Mouse (Mus musculus) urinary bladder, postnatal 36 days (tissue): Measurements from ENCODE around the gene Fam129b.
A peak's percentile ranks its signal among the peaks of the same experiment; 100 is the strongest.

Experiments
- DNase-seq, 2 experiments: peaks; one replicate each; pipeline ENCODE4 v3.0.0; 2022; ENCODE audit warnings: low spot score in 2 of 2, mixed read lengths in 1 of 2

Fam129b gene

DNA sequence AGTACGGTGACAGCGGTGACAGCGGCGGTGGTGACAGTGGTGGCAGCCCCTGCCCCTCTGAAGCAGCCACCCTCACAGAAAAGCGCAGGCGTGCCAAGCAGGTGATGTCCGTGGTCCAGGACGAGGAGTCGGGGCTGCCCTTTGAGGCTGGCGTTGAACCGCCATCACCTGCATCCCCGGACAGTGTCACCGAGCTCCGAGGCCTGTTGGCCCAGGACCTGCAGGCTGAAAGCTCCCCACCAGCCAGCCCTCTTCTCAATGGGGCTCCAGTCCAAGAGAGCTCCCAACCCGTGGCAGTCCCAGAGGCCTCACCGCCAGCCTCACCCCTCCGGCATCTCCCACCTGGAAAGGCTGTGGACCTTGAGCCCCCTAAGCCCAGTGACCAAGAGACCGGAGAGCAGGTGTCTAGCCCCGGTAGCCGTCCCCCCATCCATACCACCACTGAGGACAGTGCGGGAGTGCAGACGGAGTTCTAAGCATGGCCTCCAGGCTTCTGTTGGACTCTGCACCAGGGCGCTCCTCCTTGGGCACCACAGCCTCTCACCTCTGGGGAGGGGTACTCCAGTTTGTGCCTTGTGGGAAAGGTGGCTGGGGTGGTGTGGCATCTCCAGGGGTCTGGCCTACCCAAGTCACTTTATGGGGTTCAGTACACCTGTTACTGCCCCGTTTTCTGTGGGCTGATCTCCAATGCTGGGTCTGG, 47.8 kb downstream of the Fam129b start:
- no peak for DNase-seq

DNA sequence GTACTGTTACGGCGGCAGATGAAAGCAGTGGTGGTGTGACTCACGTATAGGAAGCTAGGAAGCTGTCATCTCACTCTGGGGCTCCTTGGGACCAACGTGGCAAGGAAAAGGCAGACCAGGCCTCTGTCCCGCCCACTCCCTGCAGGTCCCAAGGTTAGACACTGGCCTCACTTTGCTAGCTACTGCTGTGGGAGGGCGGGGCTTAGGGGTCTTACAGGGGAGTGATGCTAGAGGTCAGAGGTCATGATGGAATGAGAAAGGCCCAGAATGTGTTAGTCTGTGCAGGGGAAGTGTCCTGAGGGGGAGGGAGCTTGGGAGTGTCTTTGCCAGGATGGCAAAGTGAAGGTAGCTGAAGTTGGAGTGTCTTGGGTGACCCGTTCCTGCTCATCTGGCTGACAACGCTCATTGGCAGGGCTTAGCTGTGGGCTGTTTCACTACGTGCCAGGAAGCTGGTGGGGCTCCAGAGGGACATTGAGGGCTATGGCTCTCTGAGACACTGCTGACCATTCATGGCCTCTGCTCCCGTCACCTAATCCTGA, 48.5 kb downstream of the Fam129b start:
- DNase-seq: no peak

DNA sequence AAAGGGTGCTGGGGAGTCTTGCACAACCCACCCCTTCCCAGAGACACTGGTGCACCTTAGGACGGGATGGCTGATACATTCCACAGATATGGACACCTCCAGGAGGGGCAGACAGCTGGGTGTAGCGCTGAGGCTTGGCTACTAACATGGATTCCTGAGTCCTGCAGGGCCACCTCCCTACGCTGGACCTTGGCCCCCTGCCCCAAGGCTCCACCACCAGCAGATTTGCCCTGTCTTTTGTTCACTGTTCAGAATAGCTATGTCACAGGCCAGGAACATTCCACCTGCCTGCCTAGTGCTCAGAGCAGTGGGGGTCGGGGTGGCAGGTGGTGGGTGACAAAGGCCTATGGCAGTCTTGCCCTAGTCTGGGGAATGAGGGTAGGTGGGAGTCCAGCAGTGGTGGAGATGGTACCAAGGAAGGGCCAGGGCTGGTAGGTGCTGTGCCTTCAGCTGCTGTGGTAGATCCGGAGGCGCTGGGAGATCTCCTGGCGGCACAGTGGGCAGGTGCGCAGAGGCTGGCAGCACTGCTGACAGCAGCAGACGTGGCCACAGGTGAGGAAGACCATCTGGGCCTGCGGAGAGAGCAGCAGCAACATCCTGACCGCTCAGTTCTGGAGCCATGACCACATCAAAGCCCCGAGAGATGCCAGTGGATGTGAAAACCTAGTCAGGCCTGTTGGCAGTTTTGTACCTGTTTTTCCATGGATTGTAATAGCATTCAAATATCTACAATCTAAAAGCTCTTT, 50.6 kb downstream of the Fam129b start:
- no peak for DNase-seq

GRCm38 (mm10) chr2:32927624-32928234, 51.8 kb downstream of the Fam129b start:
- no peak for DNase-seq

GRCm38 (mm10) chr2:32928235-32928946, 52.5 kb downstream of the Fam129b start:
- peak; percentile 72 to 80 for DNase-seq

- no peak for DNase-seq
Observed at GRCm38 (mm10) chr2:32928947-32929829, 53.3 kb downstream of the Fam129b start.

DNA sequence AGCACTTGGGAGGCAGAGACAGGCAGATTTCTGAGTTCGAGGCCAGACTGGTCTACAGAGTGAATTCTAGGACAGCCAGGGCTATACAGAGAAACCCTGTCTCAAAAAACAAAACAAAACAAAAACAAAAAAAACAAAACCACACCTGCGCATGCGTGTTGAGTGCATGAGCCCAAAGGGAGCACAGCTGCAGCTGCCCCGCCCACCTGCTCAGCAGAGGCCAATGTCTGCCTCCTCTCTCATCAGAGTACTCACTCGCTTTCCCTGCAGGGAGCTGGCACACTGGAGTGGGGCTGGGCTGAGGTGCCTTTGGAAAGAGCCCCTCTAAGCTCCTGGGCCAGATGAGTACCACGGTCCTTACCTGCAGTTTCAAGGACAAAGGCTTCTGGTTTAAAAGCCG, 55.8 kb downstream of the Fam129b start:
- no peak for DNase-seq

GRCm38 (mm10) chr2:32938741-32939140, 62.8 kb downstream of the Fam129b start:
- no peak for DNase-seq

DNA sequence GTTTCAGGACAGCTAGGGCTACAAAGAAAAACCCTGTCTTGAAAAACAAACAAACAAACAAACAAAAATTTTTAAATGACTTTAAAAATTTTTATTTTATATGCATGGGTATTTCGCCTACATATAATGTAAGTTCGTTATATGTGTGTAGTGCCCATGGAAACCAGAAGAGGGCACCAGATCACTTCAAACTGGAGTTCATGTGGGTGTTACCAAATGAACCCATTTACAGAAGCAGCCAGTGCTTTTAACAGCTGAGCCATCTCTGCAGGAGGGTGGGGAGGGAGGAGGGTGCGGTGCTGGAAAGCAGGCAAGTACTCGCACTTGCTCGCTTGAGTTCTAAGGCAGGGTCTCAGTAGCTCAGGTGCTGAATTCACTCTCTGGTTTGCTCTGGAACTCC, 63.5 kb downstream of the Fam129b start:
- DNase-seq: no peak

DNA sequence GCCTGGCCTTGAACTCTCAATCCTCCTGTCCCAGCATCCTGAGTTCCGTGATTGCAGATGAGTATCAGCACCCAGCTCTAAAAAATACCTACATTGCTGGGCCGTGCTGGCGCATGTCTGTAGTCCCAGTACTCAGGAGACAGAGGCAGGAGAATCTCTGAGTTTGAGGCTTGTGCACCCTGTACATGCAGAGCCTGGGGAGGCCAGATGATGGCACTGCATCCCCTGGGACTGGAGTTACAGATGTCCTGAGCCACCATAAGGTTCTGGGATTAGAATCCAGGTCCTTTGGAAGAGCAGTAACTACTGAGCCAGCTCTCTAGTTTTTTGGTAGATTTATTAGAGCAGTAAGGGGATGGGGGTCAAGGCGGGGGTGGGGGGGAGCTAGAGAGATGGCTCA, 64.6 kb downstream of the Fam129b start:
- no peak for DNase-seq

- DNase-seq: no peak
Observed at GRCm38 (mm10) chr2:32947454-32947853, 71.5 kb downstream of the Fam129b start.

DNA sequence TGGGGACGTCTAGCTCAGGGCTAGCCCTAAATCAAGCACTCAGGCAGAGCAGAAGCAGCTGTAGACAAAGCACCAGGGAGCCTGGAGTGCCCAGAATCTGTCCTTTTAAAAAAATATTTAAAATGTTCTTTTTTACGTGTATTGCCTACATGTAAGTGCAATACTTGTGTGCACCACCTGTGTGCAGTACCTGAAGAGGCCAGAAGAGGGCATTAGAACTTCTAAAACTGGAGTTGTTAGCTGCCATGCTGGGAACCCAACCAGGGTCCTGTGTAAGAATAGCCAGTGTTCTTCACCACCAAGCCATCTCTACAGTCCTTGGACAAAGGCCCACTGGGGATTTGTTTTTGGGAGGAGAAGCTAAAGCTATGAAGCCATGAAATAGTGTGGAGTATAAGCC, 78.7 kb downstream of the Fam129b start:
- no peak for DNase-seq

DNA sequence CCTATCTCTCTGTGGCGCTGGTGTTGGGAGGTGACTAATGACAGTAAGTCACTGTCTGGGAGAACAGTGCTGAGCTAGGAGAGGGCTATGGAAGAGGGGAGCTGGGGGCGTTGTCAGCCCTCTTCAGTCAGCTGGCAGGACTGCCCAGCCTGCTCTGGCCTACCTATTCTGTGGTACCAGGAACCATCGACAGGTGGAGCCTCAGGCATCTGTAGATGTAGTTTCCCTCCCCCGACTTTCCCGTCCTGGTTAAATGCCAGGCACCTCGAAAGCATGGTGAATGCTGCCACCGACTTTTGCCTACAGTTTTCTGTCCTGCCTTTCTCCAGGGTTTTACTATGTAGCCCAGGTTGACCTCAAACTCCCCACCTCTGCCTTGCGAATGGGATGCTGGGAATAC, 81.4 kb downstream of the Fam129b start:
- DNase-seq: no peak

DNA sequence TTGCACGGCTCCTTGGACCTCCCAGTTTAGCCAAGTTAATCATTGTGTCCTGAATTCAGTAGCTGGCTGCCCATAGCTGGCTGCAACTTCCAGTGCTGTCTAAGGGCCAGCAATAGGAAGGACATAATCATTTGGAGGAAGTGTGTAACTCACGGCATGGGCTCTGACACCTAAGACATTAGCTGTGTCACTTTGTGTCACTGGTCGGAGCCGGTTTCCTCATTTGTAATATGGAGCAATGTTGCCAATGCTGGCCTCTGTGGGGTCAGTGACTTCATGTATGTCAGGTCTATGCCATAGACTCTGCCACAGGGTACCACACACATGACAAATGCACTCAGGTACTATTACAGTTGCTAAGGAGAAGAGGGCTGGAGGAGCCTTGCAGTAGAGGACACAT, 84.4 kb downstream of the Fam129b start:
- no peak for DNase-seq

DNA sequence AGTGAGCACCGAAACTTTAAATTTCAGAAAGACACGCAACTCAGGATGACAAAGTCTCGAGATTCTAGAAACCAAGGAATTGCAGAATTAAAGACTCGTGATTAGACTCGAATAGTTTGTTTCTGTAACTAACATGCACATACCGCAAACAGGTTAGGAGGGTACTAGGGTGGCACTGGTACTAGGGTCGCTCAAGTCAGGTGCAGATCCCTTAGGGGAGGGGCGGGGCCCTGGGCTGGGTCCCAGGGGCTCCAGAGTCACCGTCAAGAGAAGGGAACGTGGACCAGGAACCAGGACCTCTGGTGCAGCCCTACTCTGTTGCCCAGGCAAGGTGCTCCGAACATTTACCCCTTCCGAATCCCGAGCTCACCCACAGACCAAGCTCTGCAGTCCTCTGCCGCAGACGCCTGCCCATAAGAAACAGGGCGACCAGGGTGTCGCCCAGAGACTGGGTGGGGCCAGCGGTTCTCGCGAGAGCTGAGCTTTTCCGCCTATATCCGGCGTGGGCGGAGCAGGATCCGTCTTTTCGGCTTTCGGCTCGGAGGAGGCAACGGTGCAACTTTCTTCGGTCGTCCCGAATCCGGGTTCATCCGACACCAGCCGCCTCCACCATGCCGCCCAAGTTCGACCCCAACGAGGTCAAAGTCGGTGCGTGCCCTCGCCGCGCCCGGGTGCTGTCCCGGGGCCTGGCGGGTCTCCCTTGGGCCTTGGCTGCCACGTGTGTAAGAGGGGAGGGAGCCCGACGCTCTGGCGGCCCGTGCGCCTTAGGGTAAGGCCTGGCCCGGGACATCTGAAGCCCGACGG, 85.5 kb downstream of the Fam129b start, which contains the start of the genes Rpl12 and Lrsam1:
Gene Rpl12, plus strand, starts transcription at position 368 of the 804 bp plus-strand sequence.
Gene Lrsam1, minus strand, starts transcription at position 423 of the 804 bp plus-strand sequence.
- peak; percentile 94 to 95 for DNase-seq

DNA sequence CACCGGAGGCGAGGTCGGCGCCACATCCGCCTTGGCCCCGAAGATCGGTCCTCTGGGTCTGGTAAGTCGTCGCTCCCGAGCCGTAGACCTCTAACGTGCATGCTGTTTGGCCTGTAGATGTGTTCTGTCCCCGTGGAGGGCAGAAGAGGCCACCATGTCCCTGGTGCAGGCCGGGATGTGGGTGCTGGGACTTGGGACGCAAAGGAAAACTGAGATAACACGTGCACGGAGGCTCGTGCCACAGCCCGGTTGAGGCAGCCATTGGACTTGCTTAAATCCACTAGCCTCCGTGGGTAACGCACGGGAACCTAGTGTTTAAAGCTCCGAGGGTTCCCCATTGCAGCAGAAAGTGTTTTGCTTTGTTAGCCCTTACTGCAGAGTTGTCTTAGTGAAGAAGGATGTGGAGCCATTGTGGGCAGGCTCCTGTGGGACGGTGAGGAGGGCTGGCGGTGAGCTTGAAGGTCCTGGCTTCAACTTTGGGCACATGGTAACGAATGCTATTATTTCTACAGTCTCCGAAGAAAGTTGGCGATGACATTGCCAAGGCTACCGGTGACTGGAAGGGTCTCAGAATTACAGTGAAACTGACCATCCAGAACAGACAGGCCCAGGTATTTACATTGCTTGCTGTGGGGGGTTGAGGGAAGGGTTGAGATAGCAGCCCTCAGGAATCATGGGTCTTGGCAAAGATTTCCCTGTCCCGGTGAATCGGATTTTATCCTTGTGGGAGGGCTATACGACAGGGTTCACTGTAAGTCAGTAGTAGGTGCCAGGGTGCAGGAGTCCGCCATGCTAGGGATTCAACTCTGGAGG, 86.4 kb downstream of the Fam129b start:
- peak; percentile 11 to 22 for DNase-seq

DNA sequence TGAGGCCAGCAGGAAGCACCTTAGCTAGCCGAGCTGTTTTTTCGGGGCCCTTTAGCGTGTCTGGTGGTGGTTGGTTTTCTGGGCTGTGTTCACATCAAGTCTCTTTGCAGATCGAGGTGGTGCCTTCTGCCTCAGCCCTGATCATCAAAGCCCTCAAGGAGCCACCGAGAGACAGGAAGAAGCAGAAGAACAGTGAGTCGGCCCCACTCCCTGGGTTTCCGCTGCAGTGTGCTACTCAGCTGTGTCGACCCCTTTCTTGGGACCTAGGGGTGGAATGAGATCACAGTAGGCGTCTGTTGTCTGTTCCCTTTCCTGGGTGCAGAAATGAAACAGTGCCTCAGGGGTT, 86.9 kb downstream of the Fam129b start:
- no peak for DNase-seq

DNA sequence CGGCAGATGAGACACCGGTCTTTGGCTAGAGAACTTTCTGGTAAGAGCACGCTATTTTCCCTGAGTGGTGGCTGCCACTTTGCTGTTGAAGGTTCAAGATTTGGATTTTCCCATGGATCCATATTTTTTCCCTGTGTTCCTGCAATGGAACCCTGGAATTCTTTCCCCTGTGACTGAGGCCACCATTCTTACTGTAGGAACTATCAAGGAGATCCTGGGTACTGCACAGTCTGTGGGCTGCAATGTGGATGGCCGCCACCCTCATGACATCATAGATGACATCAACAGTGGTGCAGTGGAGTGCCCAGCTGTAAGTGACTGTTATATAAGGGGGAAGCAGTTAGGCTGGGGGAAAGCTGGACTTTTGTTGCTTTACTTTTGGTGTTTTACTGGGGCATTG, 87.6 kb downstream of the Fam129b start:
- DNase-seq: no peak

DNA sequence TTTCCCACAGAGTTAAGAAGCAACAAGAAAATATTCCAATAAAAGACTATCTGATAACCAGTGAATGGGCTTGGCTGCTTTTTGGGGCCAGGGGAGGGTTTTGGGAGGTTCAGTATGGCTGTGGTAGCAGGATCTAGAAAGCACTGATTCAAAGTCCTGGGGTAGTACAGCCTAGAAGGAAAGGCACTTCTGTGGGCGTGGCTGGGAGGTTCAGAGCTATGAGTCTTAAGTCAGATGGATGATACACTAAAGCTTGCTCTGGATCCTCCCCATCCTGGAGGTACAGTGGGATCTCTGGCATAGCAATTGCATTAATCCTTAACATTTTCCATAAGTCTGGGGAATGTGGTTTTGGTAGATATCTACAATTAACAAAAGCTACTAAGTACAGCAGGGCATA, 88.1 kb downstream of the Fam129b start:
- DNase-seq: no peak
